Mouse (Mus musculus) bone marrow macrophage, adult 2 months (primary cell): ENCODE data around the gene Gm44579.

Experiments
- CTCF ChIP-seq: IDR thresholded peaks from 2 replicates; pipeline ENCODE4 v1.5.1; 2012; ENCODE audit warnings: low read depth, mild to moderate bottlenecking, low read length, moderate library complexity
- POLR2A ChIP-seq: IDR thresholded peaks from 2 replicates; pipeline ENCODE4 v1.6.1; 2012; ENCODE audit warnings: mild to moderate bottlenecking, low read depth, low read length, borderline replicate concordance

DNA sequence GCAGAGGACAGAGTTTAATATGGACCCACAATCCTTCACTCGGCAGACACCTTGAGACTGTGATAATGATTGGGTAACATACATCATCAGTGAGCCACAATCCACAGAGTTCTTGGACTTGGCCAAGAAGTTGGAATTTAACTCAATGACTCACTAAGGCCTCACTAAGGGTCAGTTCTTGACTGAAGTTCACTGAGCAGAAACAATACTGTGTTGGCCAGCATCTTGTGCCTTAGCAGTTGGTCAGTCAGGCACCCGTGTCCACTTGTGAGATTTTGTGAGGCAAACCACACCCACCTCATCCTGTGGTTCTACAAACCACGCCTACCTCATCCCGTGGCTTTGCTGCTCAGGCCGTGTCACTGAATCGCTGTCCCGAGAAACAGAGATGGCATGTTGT is 11.1 kb downstream of the Gm44579 start:
- TF ChIP-seq CTCF, result no peak
- TF ChIP-seq POLR2A, result no peak
